Mouse (Mus musculus): Measurements from ENCODE around the gene Tceanc2. TPM values are rescaled to one million over a fixed set of nuclear protein-coding genes. Genes with fewer than 3 reads are reported as not detected.

The Tceanc2 gene
- total and polyA plus RNA-seq, 3 experiments, result 1.9 to 9.4 TPM; not detected in 1

DNA sequence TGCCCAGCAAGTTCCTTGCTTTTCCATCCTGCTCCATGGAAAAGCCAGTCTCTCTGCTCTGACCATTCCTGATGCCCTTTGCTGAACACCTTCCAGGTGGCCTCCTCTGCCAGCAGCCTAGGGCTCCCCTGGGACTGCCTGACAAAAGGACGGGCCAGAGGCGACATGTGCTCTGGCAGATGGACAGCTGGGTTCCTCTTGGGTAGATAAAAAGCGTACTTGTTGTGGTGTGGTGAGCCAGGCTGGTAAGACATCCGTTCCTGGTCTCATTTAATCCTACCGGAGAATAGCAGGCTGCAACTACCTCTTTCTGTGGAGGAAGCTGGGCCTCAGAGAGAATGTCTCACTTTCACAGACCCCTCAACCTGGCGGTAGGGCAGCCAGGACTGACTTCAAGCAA is 82.9 kb downstream of the Tceanc2 start:
- TF ChIP-seq GATA1 (IDR thresholded peaks at IDR 0.05; ENCODE audit: low read depth, low read length), result 0 out of 2 replicates have a peak, but pooled peaks have one; percentile 28
- no peak for TF ChIP-seq E2F4 (IDR thresholded peaks at IDR 0.05; ENCODE audit: borderline replicate concordance, low read depth, low read length)
- TF ChIP-seq MAX (IDR thresholded peaks at IDR 0.05; ENCODE audit: low read length), result peak; percentile 40
- TF ChIP-seq MYB (IDR thresholded peaks at IDR 0.05; ENCODE audit: low read depth, low read length), result no peak
- TF ChIP-seq RCOR1 (IDR thresholded peaks at IDR 0.05; ENCODE audit: low read depth, low read length), result no peak
- TF ChIP-seq MXI1 (IDR thresholded peaks at IDR 0.05; ENCODE audit: low read depth, low read length), result peak; percentile 26; the same call in 1 of the 2 replicates
- no peak for TF ChIP-seq HCFC1 (IDR thresholded peaks at IDR 0.05; ENCODE audit: low read depth, low read length)
- no peak for TF ChIP-seq KAT2A (conservative IDR thresholded peaks at IDR 0.05; ENCODE audit: low read depth, low read length)
- 0 out of 4 replicates have a peak, but pooled peaks of 1 of the 2 experiments have one; percentile 12 for TF ChIP-seq EP300 (IDR thresholded peaks at IDR 0.05; ENCODE audit: low read depth in 1 of 2, low read length in 2 of 2)
- peak; percentile 59 for TF ChIP-seq TAL1 (IDR thresholded peaks at IDR 0.05; ENCODE audit: low read length)
- peak; percentile 67 for TF ChIP-seq MYC (IDR thresholded peaks at IDR 0.05; ENCODE audit: low read depth, low read length)
- TF ChIP-seq TCF12 (IDR thresholded peaks at IDR 0.05; ENCODE audit: low read depth, low read length), result 0 out of 2 replicates have a peak, but pooled peaks have one; percentile 26
- no peak for TF ChIP-seq ZNF384 (IDR thresholded peaks at IDR 0.05; ENCODE audit: low read depth, low read length)
- TF ChIP-seq ZKSCAN1 (IDR thresholded peaks at IDR 0.05; ENCODE audit: low read depth, low read length), result no peak
- TF ChIP-seq JUND (IDR thresholded peaks at IDR 0.05; ENCODE audit: low read depth, low read length), result no peak
- no peak for TF ChIP-seq SMC3 (IDR thresholded peaks at IDR 0.05; ENCODE audit: low read depth, low read length)
- Histone ChIP-seq H3K9ac (ENCODE audit: control insufficient read depth, low read depth, low read length, poor library complexity, severe bottlenecking) (peak overlapping the region; percentile 52), H3K4me3 (ENCODE audit: control insufficient read depth in 1 of 2, insufficient read depth in 1 of 2, low read depth in 2 of 2, low read length in 2 of 2) (no peak overlapping the region), H3K27me3 (ENCODE audit: control insufficient read depth in 1 of 2, insufficient read depth in 2 of 2, low read length in 2 of 2) (no peaks in the 10 kb centered on the region), H3K36me3 (ENCODE audit: control insufficient read depth in 1 of 2, insufficient read depth in 2 of 2, low read length in 2 of 2) (no peaks in the 10 kb centered on the region), H3K9me3 (replicated peaks; ENCODE audit: insufficient read depth, low read length) (no peaks in the 10 kb centered on the region), H3K79me2 (ENCODE audit: control insufficient read depth, insufficient read depth, low read length, poor library complexity) (no peaks in the 10 kb centered on the region), H3K4me1 (ENCODE audit: control insufficient read depth in 1 of 2, insufficient read depth in 2 of 2, low read length in 2 of 2) (peaks cover 5 to 10% of the 10 kb centered on the region in 2 experiments; a peak in 3 of 4 replicates), H3K27ac (ENCODE audit: control insufficient read depth, low read depth, low read length) (peak overlapping the region; percentile 47)
- DNase-seq (ENCODE audit: low read depth, low spot score), result peak; percentile 69

DNA sequence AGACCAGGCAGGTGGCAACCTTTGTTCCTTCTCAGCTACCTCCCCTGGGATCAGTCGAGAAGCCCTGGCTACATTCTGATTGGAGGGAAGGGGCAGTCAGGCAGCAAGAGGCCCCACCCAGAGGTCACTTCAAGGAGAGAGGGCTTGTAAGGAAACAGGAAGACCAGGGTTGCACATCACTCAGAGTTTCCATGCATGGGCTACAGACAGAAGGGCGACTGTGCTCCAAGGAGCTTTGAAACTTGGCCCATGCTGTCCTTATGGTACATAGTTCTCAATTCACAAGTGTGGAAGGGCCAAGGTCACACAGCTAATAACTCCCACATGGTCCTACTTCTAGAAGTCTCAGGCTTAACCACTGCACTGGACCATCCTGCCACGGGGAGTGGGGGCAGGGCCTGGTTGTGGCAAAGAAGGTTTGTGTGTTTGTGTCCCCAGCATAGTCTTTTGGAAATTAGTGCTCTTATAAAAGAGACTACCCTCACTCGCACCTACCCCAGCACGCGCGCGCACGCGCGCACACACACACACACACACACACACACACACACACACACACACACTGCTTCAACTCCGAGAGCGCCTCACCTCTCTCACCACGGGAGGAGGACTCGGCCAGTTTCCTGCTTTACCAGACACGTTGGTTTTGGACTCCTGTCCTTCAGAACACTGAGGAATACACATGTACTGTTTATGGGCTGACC is 84.3 kb downstream of the Tceanc2 start:
- DNase-seq (ENCODE audit: low read depth, low spot score), result no peak
- H3K27ac ChIP-seq (ENCODE audit: control insufficient read depth, low read depth, low read length), result no peak overlapping the region
- peaks cover 5 to 10% of the 10 kb centered on the region in 2 experiments; a peak in 3 of 4 replicates for H3K4me1 ChIP-seq (ENCODE audit: control insufficient read depth in 1 of 2, insufficient read depth in 2 of 2, low read length in 2 of 2)
- no peaks in the 10 kb centered on the region for H3K27me3 ChIP-seq (ENCODE audit: control insufficient read depth in 1 of 2, insufficient read depth in 2 of 2, low read length in 2 of 2)
- TF ChIP-seq NELFE (IDR thresholded peaks at IDR 0.05; ENCODE audit: low read depth, low read length) (no peak), SIN3A (IDR thresholded peaks at IDR 0.05; ENCODE audit: low read length) (no peak), MAFK (IDR thresholded peaks at IDR 0.05; ENCODE audit: borderline replicate concordance, low read depth, low read length) (no peak), TCF12 (IDR thresholded peaks at IDR 0.05; ENCODE audit: low read depth, low read length) (no peak), TBP (IDR thresholded peaks at IDR 0.05; ENCODE audit: low read depth, low read length) (no peak), POLR2A (IDR thresholded peaks at IDR 0.05; ENCODE audit: control insufficient read depth in 1 of 2, insufficient read depth in 1 of 2, low read depth in 1 of 2, low read length in 2 of 2, poor library complexity in 1 of 2) (no peak), KAT2A (conservative IDR thresholded peaks at IDR 0.05; ENCODE audit: low read depth, low read length) (no peak), POLR2AphosphoS2 (IDR thresholded peaks at IDR 0.05; ENCODE audit: low read length) (no peak), NRF1 (IDR thresholded peaks at IDR 0.05; ENCODE audit: insufficient read depth, low read depth, low read length, poor library complexity, severe bottlenecking) (no peak), TAL1 (IDR thresholded peaks at IDR 0.05; ENCODE audit: low read length) (no peak), ZC3H11A (IDR thresholded peaks at IDR 0.05; ENCODE audit: low read depth, low read length) (no peak), BHLHE40 (IDR thresholded peaks at IDR 0.05; ENCODE audit: borderline replicate concordance, low read depth, low read length) (no peak), MEF2A (IDR thresholded peaks at IDR 0.05; ENCODE audit: extremely low read depth, insufficient replicate concordance, low read depth, low read length, poor library complexity, severe bottlenecking) (no peak), MAX (IDR thresholded peaks at IDR 0.05; ENCODE audit: low read length) (no peak), ETS1 (IDR thresholded peaks at IDR 0.05; ENCODE audit: low read depth, low read length) (no peak), ZKSCAN1 (IDR thresholded peaks at IDR 0.05; ENCODE audit: low read depth, low read length) (no peak), GABPA (IDR thresholded peaks at IDR 0.05; ENCODE audit: low read depth, low read length) (no peak), EP300 (IDR thresholded peaks at IDR 0.05; ENCODE audit: low read depth in 1 of 2, low read length in 2 of 2) (no peak), CHD1 (IDR thresholded peaks at IDR 0.05; ENCODE audit: low read depth, low read length) (no peak)
- no peak overlapping the region for H3K9ac ChIP-seq (ENCODE audit: control insufficient read depth, low read depth, low read length, poor library complexity, severe bottlenecking)
- H3K79me2 ChIP-seq (ENCODE audit: control insufficient read depth, insufficient read depth, low read length, poor library complexity), result no peaks in the 10 kb centered on the region
- H3K36me3 ChIP-seq (ENCODE audit: control insufficient read depth in 1 of 2, insufficient read depth in 2 of 2, low read length in 2 of 2), result no peaks in the 10 kb centered on the region
- H3K9me3 ChIP-seq (replicated peaks; ENCODE audit: insufficient read depth, low read length), result no peaks in the 10 kb centered on the region
- no peak overlapping the region for H3K4me3 ChIP-seq (ENCODE audit: control insufficient read depth in 1 of 2, insufficient read depth in 1 of 2, low read depth in 2 of 2, low read length in 2 of 2)

All from MEL (cell line).